Mouse (Mus musculus): ENCODE results near the gene Ubap1l. TPM values are rescaled to one million over a fixed set of nuclear protein-coding genes. Genes with fewer than 3 reads are reported as not detected.
"Not testable (repeated sequence)": the region's sequence is repeated elsewhere in the genome, so short reads cannot be mapped to it uniquely, and the experiment has no call there.

Ubap1l gene
- polyA plus RNA-seq (2012; ENCODE audit: insufficient read depth, insufficient read length, missing spikeins), result 0.75 TPM in 1 of 2 replicates, not detected in the other

- Histone ChIP-seq H3K27ac (replicated peaks; ENCODE audit: low read depth, low read length) (no peak within 1 kb of the TSS), H3K4me1 (ENCODE audit: control insufficient read depth, insufficient read depth, insufficient read length, low read length) (0 out of 2 replicates have a peak, but pooled peaks cover 2% of the 10 kb centered on the region), H3K4me3 (ENCODE audit: insufficient read depth, low read depth, low read length) (no peak within 1 kb of the TSS)
Measured at GRCm38 (mm10) chr9:65360641-65361448, at the start of gene Ubap1l. Gene Ubap1l (plus strand): TSS chr9:65361041.

DNA sequence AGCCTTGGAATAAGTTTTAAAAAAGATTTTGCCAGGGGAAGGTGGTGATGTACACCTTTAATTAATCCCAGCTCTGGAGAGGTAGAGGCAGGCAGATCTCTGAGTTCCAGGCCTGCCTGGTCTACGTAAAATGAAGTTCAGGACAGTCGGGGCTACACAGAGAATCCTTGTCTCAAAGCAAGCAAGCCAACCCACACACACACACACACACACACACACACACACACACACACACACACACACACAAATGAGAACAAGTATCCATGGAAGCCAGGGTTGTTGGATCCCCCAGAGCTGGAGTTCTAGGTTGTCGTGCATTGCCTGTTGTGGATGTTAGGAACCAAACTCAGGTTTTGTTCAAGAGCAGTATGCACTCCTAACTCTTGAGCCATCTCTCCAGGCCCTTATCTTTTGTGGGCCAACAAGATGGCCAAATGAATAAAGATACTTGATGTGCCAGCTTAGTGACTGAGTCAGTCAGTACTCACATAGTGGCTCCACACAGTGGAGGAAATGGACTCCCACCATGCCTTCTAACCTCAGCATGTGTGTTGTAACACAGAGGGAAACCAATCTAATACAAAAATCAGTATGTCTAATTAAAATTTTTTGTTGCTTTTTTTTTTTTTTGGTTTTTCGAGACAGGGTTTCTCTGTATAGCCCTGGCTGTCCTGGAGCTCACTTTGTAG is 48.0 kb upstream of the Ubap1l start:
- Histone ChIP-seq H3K27ac (replicated peaks; ENCODE audit: low read depth, low read length) (no peak overlapping the region), H3K4me1 (ENCODE audit: control insufficient read depth, insufficient read depth, insufficient read length, low read length) (no peaks in the 10 kb centered on the region), H3K4me3 (ENCODE audit: insufficient read depth, low read depth, low read length) (no peak overlapping the region)

DNA sequence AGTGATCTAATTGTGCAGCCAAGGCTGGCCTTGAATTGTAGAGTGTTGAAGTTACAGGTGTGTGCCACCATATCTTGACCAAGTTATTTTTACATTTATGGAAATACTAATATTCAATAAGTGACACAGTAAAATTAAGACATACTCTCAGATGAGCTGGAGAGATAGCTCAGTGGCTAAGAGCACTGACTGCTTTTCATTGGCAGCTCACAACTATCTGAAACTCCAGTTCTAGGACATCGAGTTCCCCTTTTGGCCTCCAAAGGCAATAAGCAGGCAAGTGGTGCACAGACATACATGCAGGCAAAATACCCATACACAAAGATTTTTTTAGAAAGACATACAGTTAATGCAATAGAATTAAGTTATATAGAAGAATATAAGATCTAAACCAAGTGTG is 47.0 kb upstream of the Ubap1l start:
- H3K4me3 ChIP-seq (ENCODE audit: insufficient read depth, low read depth, low read length), result no peak overlapping the region
- H3K27ac ChIP-seq (replicated peaks; ENCODE audit: low read depth, low read length), result no peak overlapping the region
- H3K4me1 ChIP-seq (ENCODE audit: control insufficient read depth, insufficient read depth, insufficient read length, low read length), result no peaks in the 10 kb centered on the region

GRCm38 (mm10) chr9:65322255-65322900 is 38.5 kb upstream of the Ubap1l start:
- Histone ChIP-seq H3K4me1 (ENCODE audit: control insufficient read depth, insufficient read depth, insufficient read length, low read length) (no peaks in the 10 kb centered on the region), H3K4me3 (ENCODE audit: insufficient read depth, low read depth, low read length) (no peak overlapping the region), H3K27ac (replicated peaks; ENCODE audit: low read depth, low read length) (no peak overlapping the region)

DNA sequence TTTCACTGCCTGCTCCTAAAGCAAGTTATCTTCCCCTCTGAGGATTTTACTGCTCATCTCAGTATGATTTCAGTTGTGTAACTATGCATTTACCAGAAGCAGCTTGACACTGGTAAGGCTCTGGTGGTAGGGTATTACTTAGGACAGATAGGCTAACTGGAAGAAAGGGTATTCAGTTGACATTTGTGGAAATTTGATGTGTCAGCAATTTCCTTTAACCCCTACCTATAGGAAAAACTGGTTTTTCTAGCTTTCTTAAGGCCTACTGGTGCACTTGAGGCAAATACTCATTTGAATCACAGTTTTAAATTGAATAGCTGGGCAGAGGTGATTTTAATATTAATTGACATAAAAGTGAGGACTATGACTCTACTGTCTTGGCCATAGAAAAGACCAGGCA is 34.9 kb upstream of the Ubap1l start:
- no peak overlapping the region for H3K27ac ChIP-seq (replicated peaks; ENCODE audit: low read depth, low read length)
- no peak overlapping the region for H3K4me3 ChIP-seq (ENCODE audit: insufficient read depth, low read depth, low read length)
- no peaks in the 10 kb centered on the region for H3K4me1 ChIP-seq (ENCODE audit: control insufficient read depth, insufficient read depth, insufficient read length, low read length)

DNA sequence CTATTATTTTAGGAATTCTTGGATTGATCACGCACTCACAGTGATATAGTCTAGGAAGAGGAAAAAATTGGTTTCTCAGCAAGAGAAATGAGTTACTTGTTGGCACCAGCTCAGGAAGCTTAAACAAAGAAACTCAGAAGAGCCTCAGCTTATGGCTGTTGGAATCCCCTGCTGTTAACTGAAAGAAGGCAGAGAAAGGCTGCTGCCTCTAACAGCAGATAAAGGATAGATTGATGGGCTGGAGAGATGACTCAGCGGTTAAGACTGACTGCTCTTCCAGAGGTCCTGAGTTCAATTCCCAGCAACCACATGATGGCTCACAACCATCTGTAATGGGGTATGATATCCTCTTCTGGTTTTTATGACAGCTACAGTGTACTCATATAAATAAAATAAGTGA is 33.5 kb upstream of the Ubap1l start:
- Histone ChIP-seq H3K4me1 (ENCODE audit: control insufficient read depth, insufficient read depth, insufficient read length, low read length) (no peaks in the 10 kb centered on the region), H3K27ac (replicated peaks; ENCODE audit: low read depth, low read length) (no peak overlapping the region), H3K4me3 (ENCODE audit: insufficient read depth, low read depth, low read length) (no peak overlapping the region)

- no peak overlapping the region for H3K4me3 ChIP-seq (ENCODE audit: insufficient read depth, low read depth, low read length)
- no peaks in the 10 kb centered on the region for H3K4me1 ChIP-seq (ENCODE audit: control insufficient read depth, insufficient read depth, insufficient read length, low read length)
- H3K27ac ChIP-seq (replicated peaks; ENCODE audit: low read depth, low read length), result no peak overlapping the region
Measured at GRCm38 (mm10) chr9:65333958-65334357, 26.9 kb upstream of the Ubap1l start.

- Histone ChIP-seq H3K4me3 (ENCODE audit: insufficient read depth, low read depth, low read length) (no peak overlapping the region), H3K27ac (replicated peaks; ENCODE audit: low read depth, low read length) (no peak overlapping the region), H3K4me1 (ENCODE audit: control insufficient read depth, insufficient read depth, insufficient read length, low read length) (no peaks in the 10 kb centered on the region)
Measured at GRCm38 (mm10) chr9:65339146-65339545, 21.7 kb upstream of the Ubap1l start.

DNA sequence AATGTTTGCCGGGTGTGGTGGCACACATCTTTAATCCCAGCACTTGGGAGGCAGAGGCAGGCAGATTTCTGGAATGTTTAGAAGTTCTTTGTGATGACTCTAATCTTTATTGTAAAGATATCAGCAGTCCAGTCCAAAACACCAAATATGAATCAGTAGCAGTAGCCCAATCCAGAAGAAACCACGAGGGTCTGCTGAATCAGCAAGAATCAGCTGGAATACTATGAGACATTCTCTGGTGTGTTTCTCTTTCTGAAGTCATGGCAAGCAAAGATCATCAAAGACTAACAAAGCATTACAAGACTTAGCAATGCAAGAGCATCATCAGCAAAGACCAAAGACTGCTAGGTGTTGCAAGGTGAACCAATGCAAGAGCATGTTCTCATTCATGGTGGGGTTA is 20.4 kb upstream of the Ubap1l start:
- Histone ChIP-seq H3K4me1 (ENCODE audit: control insufficient read depth, insufficient read depth, insufficient read length, low read length) (no peaks in the 10 kb centered on the region), H3K4me3 (ENCODE audit: insufficient read depth, low read depth, low read length) (no peak overlapping the region), H3K27ac (replicated peaks; ENCODE audit: low read depth, low read length) (no peak overlapping the region)

- peak overlapping the region; percentile 87 for H3K27ac ChIP-seq (replicated peaks; ENCODE audit: low read depth, low read length)
- peak overlapping the region; percentile 84 for H3K4me3 ChIP-seq (ENCODE audit: insufficient read depth, low read depth, low read length)
- H3K4me1 ChIP-seq (ENCODE audit: control insufficient read depth, insufficient read depth, insufficient read length, low read length), result not testable (repeated sequence)
Measured at GRCm38 (mm10) chr9:65345439-65345838, 15.4 kb upstream of the Ubap1l start.

GRCm38 (mm10) chr9:65345854-65346475 is 14.9 kb upstream of the Ubap1l start, which contains the start of gene Pdcd7:
Gene Pdcd7 (plus strand): TSS chr9:65346104.
- H3K4me3 ChIP-seq (ENCODE audit: insufficient read depth, low read depth, low read length), result peak within 1 kb of the TSS; percentile 84
- H3K4me1 ChIP-seq (ENCODE audit: control insufficient read depth, insufficient read depth, insufficient read length, low read length), result peaks cover 3% of the 10 kb centered on the region
- H3K27ac ChIP-seq (replicated peaks; ENCODE audit: low read depth, low read length), result peak within 1 kb of the TSS; percentile 87

DNA sequence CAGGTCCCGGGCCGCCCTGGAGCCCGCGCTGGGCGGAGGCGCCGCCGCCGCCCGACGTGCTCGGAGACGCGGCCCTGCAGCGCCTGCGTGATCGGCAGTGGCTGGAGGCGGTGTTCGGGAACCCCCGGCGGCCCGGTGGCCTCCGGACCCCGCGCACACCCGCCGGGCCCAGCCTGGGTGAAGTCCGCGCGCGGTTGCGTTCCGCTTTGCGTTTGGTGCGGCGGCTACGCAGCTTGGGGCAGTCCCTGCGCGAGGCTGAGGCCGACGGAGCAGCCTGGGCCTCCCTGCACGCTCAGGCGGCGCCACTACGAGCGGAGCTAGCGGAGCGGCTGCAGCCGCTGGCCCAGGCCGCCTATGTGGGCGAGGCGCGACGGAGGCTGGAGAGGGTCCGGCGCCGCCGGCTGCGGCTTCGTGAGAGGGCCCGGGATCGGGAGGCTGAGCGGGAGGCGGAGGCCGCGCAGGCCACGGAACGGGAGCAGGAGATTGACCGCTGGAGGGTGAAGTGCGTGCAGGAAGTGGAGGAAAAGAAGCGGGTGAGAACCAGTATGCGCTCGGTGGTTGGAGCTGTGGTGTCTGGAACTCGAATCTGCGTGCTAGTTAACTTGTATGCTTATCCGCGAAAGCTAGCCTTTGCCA is 14.2 kb upstream of the Ubap1l start:
- Histone ChIP-seq H3K4me3 (ENCODE audit: insufficient read depth, low read depth, low read length) (peak overlapping the region; percentile 84), H3K4me1 (ENCODE audit: control insufficient read depth, insufficient read depth, insufficient read length, low read length) (peaks cover 3% of the 10 kb centered on the region), H3K27ac (replicated peaks; ENCODE audit: low read depth, low read length) (peak overlapping the region; percentile 35)

DNA sequence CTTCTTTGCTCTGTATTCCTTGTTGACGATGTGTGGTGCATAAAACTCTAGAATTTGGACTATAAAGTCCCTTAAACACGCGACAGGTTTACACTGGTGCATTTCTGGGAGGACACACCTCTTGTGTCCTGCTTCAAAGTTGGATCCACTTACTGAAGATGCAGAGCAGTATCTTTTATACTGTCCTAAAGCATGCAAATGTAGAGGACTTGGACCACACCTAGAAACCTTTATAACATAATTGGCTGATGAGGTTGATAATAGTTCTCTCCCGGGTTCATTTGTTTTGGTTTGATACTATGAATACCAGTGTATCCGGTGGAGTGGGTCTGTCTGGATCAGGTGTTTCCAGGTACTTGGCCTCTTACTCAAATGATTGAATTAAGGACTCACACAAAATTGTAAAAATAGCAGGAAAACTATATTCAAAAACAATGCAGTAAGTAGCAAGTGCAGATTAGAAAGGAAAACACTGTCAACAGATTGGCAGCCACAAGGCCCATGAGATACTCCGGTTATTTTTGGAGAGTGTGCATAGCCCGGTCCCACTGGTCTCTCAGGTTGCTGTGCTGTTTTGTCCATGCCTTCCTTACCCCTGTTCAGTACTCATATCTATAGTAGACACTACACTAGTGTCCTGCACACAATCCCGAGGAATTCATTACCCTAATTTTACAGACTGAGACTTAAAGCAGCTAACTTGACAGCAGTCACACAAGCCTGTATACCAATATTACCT is 13.6 kb upstream of the Ubap1l start:
- H3K4me1 ChIP-seq (ENCODE audit: control insufficient read depth, insufficient read depth, insufficient read length, low read length), result peaks cover 3% of the 10 kb centered on the region
- peak overlapping the region; percentile 35; the same call in 1 of the 2 replicates for H3K27ac ChIP-seq (replicated peaks; ENCODE audit: low read depth, low read length)

DNA sequence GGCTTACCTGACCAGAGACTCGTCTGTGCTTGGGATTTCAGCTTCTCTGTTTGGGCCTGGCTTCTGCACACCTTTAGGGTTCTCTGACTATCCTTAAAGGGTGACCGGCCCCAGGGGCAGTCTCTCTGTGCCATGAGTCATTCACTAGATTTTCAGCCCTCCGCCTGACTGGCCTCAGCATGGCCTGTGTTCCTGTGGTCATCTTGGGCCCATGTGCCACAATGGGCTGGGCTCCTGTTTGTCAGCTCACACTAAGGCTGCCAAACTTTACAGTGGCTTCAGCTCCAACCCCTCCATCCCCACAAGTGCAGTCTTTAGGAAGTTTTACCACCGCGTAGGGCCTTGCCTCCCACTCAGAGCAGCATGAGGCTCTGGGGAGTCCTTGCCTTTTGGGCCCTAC is 7.6 kb upstream of the Ubap1l start:
- Histone ChIP-seq H3K27ac (replicated peaks; ENCODE audit: low read depth, low read length) (no peak overlapping the region), H3K4me1 (ENCODE audit: control insufficient read depth, insufficient read depth, insufficient read length, low read length) (peaks cover 3% of the 10 kb centered on the region), H3K4me3 (ENCODE audit: insufficient read depth, low read depth, low read length) (no peak overlapping the region)

More for the DNA sequence above, 13.6 kb upstream of the Ubap1l start:
- peak overlapping the region; percentile 84 for H3K4me3 ChIP-seq (ENCODE audit: insufficient read depth, low read depth, low read length)
